Mouse (Mus musculus) megakaryocyte, embryonic 14.5 days (primary cell): ENCODE data around the gene Gm43517.

Experiments
- FLI1 ChIP-seq: IDR thresholded peaks from 2 replicates; pipeline ENCODE4 v1.6.1; 2012; ENCODE audit warnings: low read length, inconsistent platforms, mixed read lengths
- GATA1 ChIP-seq: IDR thresholded peaks from 3 replicates; pipeline ENCODE4 v1.6.1; 2012; ENCODE audit warnings: mixed read lengths, low read length, inconsistent platforms, borderline replicate concordance

DNA sequence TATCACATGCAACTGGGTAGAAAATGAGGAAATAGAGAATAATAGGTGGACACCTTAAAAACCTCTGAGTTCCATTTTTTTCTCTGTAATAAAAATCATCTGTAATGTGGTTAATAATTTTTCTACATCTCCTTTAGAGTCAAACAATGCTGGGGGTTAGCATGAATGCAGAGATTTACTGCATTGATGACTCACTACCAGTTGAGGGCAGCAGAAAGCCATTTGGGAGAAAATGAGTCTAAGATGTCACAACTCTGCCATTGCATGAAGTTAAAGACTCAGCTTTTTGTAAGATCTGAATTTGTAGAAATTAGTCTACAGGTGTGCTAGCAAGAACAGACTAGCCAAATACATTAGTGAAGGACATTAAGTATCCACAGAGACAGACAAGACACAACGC lies 16.0 kb upstream of the Gm43517 start:
- TF ChIP-seq GATA1 (no peak), FLI1 (no peak)
